Mouse (Mus musculus) liver, embryonic 11.5 days (tissue): ENCODE measurements around the gene Lat2. TPM values are rescaled to one million over a fixed set of nuclear protein-coding genes. Genes with fewer than 3 reads are reported as not detected.

Experiments
- ATAC-seq: fragments of 200-750 bp; cut with Nextera tagmentation; replicated peaks from 2 replicates; pipeline ENCODE4 v1.8.0; 2017; ENCODE audit warnings: moderate number of reproducible peaks, mild to moderate bottlenecking, moderate TSS enrichment, moderate library complexity; ENCODE audit not compliant: low FRiP score
- DNase-seq: peaks from one replicate; pipeline ENCODE4 v3.0.0-alpha.2; 2017; ENCODE audit warnings: low spot score
- H3K27ac ChIP-seq: fragments of 300-500 bp; sonication (generic); 2 replicates; pipeline ENCODE4 v1.5.1; 2014; ENCODE audit warnings: mild to moderate bottlenecking, low read depth, low read length, control low read depth
- H3K27me3 ChIP-seq: fragments of 300-500 bp; sonication (generic); replicated peaks from 2 replicates; pipeline ENCODE4 v1.6.1; 2014; ENCODE audit warnings: low read length, mixed read lengths; ENCODE audit not compliant: control insufficient read depth, insufficient read depth
- H3K36me3 ChIP-seq: fragments of 300-500 bp; sonication (generic); 2 replicates; pipeline ENCODE4 v1.6.1; 2014; ENCODE audit warnings: mild to moderate bottlenecking, low read length, moderate library complexity, mixed read lengths; ENCODE audit not compliant: control insufficient read depth, insufficient read depth
- H3K4me1 ChIP-seq: fragments of 300-500 bp; sonication (generic); replicated peaks from 2 replicates; pipeline ENCODE4 v1.6.1; 2014; ENCODE audit warnings: low read length, mixed read lengths; ENCODE audit not compliant: control insufficient read depth, insufficient read depth
- H3K4me2 ChIP-seq: fragments of 300-500 bp; sonication (generic); 2 replicates; pipeline ENCODE4 v1.6.1; 2014; ENCODE audit warnings: mild to moderate bottlenecking, control low read depth, moderate library complexity
- H3K4me3 ChIP-seq: fragments of 300-500 bp; sonication (generic); 2 replicates; pipeline ENCODE4 v1.5.1; 2014; ENCODE audit warnings: low read depth, low read length, control low read depth
- H3K9ac ChIP-seq: fragments of 300-500 bp; sonication (generic); 2 replicates; pipeline ENCODE4 v1.6.1; 2014; ENCODE audit warnings: low read depth, low read length, control low read depth
- H3K9me3 ChIP-seq: fragments of 300-500 bp; sonication (generic); 2 replicates; pipeline ENCODE4 v1.6.1; 2016; ENCODE audit warnings: low read length, inconsistent platforms, mixed read lengths; ENCODE audit not compliant: control insufficient read depth
- WGBS: fragments of 180-500 bp; shearing (Covaris S2); extraction: QIAGEN DNeasy Blood & Tissue Kit; methylation state at CpG from one replicate; pipeline ENCODE4 v1.1.7; 2014; 5-methylcytosine and 5-hydroxymethylcytosine counted together
- polyA plus RNA-seq: library from polyadenylated mRNA; unstranded; fragments of >200 nt; fragmentation: Nextera tagmentation; extraction: Ambion mirVana; gene quantifications from 2 replicates; pipeline ENCODE4 v1.2.1, GENCODE M21; 2014

Lat2 gene
- polyA plus RNA-seq, 1 experiment from 2014 or later, result 2.1 TPM

DNA sequence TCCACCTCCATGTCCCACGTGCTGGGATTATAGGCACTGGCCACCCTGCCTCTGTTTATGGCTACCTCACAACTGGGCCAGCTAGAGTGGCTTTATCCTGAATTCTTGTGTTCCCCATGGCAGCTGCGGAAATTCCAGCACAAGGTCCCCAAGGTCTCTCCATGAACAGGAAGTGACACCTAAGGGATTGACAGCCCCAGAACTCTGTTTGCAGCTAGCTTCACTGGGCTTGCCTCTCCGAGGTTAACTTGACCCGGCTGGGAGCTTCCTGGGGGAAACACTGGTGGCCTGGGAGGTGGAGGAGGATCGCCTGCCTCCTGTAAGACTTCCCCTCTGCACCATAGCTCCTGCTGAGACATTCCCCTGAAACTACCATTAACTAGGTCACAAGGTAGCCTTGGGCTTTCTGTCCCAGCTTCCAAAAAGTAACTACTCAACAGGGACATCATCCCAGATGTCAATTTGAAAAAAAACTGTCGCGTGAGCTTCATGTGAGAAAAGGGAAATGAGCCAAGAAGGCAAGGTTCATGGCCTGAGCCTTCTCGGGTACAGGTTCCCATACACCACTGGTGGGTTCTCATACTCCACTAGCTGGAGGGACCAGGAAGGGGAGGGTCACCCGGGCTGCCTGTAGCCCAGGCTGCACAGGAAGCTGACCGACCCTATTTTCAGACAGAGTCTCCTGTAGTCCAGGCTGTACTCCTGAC lies 42.2 kb downstream of the Lat2 start:
- H3K27ac ChIP-seq, result peak overlapping the region; percentile 40; the same call in 1 of the 2 replicates
- peak overlapping the region; percentile 92 for H3K4me2 ChIP-seq
- H3K9me3 ChIP-seq, result no peaks in the 10 kb centered on the region
- 25% methylated on average over 10 of the region's 10 CpGs for WGBS
- H3K36me3 ChIP-seq, result no peaks in the 10 kb centered on the region
- ATAC-seq (no peak), DNase-seq (no peak)
- H3K4me3 ChIP-seq, result peak overlapping the region; percentile 57
- H3K9ac ChIP-seq, result peak overlapping the region; percentile 50
- no peaks in the 10 kb centered on the region for H3K27me3 ChIP-seq
- H3K4me1 ChIP-seq, result peaks cover 6% of the 10 kb centered on the region; the same call in 1 of the 2 replicates

- no peaks in the 10 kb centered on the region for H3K36me3 ChIP-seq
- peak overlapping the region; percentile 92 for H3K4me2 ChIP-seq
- H3K27ac ChIP-seq, result peak overlapping the region; percentile 40; the same call in 1 of the 2 replicates
- WGBS, result 1% methylated on average over 23 of the region's 23 CpGs
- no peaks in the 10 kb centered on the region for H3K27me3 ChIP-seq
- H3K4me1 ChIP-seq, result peaks cover 6% of the 10 kb centered on the region; the same call in 1 of the 2 replicates
- peak overlapping the region; percentile 50 for H3K9ac ChIP-seq
- DNase-seq (peak; percentile 66), ATAC-seq (peak; percentile 68)
- no peaks in the 10 kb centered on the region for H3K9me3 ChIP-seq
- H3K4me3 ChIP-seq, result peak overlapping the region; percentile 57
Observed at GRCm38 (mm10) chr5:134571730-134572507, 42.9 kb downstream of the Lat2 start.

DNA sequence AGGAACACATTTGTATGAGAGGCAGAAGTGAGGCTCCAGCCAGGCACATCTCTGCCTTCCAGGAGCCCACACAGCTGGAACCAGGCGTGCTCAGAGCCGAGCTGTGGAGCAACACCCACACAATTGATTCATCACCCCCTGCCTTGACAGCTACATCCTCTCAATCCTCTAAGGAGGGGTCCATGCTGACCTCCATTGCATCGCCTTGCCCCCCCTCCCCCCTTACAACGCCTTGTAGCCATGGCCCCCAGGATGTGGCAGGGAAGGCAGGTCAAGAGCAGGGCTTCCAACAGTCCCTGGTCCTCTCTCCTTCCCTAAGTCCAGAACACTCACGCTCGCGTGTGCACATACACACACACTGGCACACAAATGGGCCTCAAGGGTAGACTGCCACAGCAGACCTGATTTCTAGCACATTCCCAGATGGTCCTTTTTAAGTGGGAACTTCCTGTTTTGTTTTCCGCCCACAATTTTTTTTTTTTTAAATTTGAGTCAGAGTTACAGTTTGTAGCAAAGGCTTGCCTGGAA lies 45.8 kb downstream of the Lat2 start:
- H3K9me3 ChIP-seq, result no peaks in the 10 kb centered on the region
- H3K4me3 ChIP-seq, result no peak overlapping the region
- WGBS, result 57% methylated on average over 8 of the region's 8 CpGs
- no peak overlapping the region for H3K9ac ChIP-seq
- no peak for DNase-seq
- H3K27ac ChIP-seq, result peak overlapping the region; percentile 47
- H3K4me2 ChIP-seq, result no peak overlapping the region
- no peaks in the 10 kb centered on the region for H3K36me3 ChIP-seq
- H3K27me3 ChIP-seq, result no peaks in the 10 kb centered on the region
- peaks cover 6% of the 10 kb centered on the region; the same call in 1 of the 2 replicates for H3K4me1 ChIP-seq
- no peak for ATAC-seq

- ATAC-seq, result no peak
- no peak overlapping the region for H3K4me2 ChIP-seq
- H3K4me3 ChIP-seq, result no peak overlapping the region
Observed at GRCm38 (mm10) chr5:134568030-134568429, 46.8 kb downstream of the Lat2 start.

DNA sequence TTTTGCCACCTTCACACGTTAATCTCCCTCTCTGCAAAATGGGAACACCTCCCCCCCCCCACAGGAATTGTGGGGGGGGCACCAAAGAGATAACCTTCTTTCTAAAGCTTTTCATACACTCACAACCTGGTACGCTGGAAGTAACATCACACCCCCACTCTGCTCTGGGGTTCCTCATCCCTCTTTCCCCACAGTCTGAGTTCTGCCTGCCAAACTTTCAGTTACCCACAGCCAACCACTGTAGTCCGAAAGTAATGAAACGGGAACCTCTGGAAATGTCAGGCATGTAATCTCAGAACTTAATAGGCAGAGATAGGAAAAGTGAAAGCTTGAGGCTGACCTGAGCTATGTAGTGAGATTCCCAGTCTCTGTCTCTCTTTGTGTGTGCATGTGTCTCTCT lies 47.4 kb downstream of the Lat2 start:
- Histone ChIP-seq H3K4me2 (no peak overlapping the region), H3K9me3 (no peaks in the 10 kb centered on the region), H3K27me3 (no peaks in the 10 kb centered on the region), H3K36me3 (no peaks in the 10 kb centered on the region), H3K27ac (no peak overlapping the region), H3K9ac (no peak overlapping the region), H3K4me3 (no peak overlapping the region), H3K4me1 (peaks cover 4% of the 10 kb centered on the region; the same call in 1 of the 2 replicates)
- DNase-seq (no peak), ATAC-seq (no peak)
- 78% methylated on average over 4 of the region's 4 CpGs for WGBS

More at GRCm38 (mm10) chr5:134568030-134568429, 46.8 kb downstream of the Lat2 start:
- Histone ChIP-seq H3K9me3 (no peaks in the 10 kb centered on the region), H3K4me1 (peaks cover 6% of the 10 kb centered on the region; the same call in 1 of the 2 replicates), H3K36me3 (no peaks in the 10 kb centered on the region), H3K27me3 (no peaks in the 10 kb centered on the region), H3K27ac (no peak overlapping the region), H3K9ac (no peak overlapping the region)
- 64% methylated on average over 3 of the region's 3 CpGs for WGBS
- DNase-seq, result no peak

DNA sequence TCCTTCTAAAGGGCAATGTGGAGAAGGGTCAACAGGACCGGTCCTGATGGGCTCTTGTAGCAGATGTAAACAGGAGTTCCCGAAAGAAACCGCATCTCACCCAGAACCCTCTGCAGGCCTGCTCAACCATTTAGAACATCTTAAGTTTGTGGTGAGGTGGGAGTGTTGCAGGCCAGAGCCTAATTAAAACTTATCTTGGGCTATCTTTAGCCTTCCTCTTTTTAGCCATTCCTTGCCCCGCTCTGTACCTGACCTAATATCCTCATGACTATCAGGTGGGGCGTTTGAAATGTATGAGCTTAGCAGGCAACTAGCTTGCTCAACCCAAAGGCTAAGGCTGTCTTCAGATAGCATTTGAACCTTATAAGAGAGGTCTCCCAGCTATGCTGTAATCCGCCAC lies 49.1 kb downstream of the Lat2 start:
- H3K4me1 ChIP-seq, result no peaks in the 10 kb centered on the region
- no peak overlapping the region for H3K27ac ChIP-seq
- H3K9ac ChIP-seq, result no peak overlapping the region
- DNase-seq, result no peak
- no peak overlapping the region for H3K4me2 ChIP-seq
- H3K4me3 ChIP-seq, result no peak overlapping the region
- no peaks in the 10 kb centered on the region for H3K27me3 ChIP-seq
- H3K36me3 ChIP-seq, result no peaks in the 10 kb centered on the region
- no peaks in the 10 kb centered on the region for H3K9me3 ChIP-seq
- no peak for ATAC-seq
- WGBS, result 77% methylated on average over 6 of the region's 6 CpGs

GRCm38 (mm10) chr5:134564272-134564671 lies 50.6 kb downstream of the Lat2 start:
- DNase-seq (no peak), ATAC-seq (no peak)
- Histone ChIP-seq H3K36me3 (no peaks in the 10 kb centered on the region), H3K4me2 (no peak overlapping the region), H3K9me3 (no peaks in the 10 kb centered on the region), H3K27me3 (no peaks in the 10 kb centered on the region), H3K4me1 (no peaks in the 10 kb centered on the region), H3K27ac (no peak overlapping the region), H3K9ac (no peak overlapping the region), H3K4me3 (no peak overlapping the region)
- WGBS, result 97% methylated on average over 2 of the region's 2 CpGs

- Histone ChIP-seq H3K9me3 (no peaks in the 10 kb centered on the region), H3K4me2 (no peak overlapping the region), H3K27me3 (no peaks in the 10 kb centered on the region), H3K9ac (no peak overlapping the region), H3K27ac (no peak overlapping the region), H3K4me3 (no peak overlapping the region), H3K36me3 (no peaks in the 10 kb centered on the region), H3K4me1 (peaks cover 3% of the 10 kb centered on the region)
- DNase-seq (no peak), ATAC-seq (no peak)
- WGBS, result 71% methylated on average over 16 of the region's 16 CpGs
Observed at GRCm38 (mm10) chr5:134560450-134561171, 54.2 kb downstream of the Lat2 start.
